Mouse (Mus musculus): ENCODE data around the gene Lats2. TPM values are rescaled to one million over a fixed set of nuclear protein-coding genes. Genes with fewer than 3 reads are reported as not detected.
A peak's percentile ranks its signal among the peaks of the same experiment; 100 is the strongest.

The Lats2 gene
- polyA plus RNA-seq, 2 experiments, result 3.2 to 3.9 TPM

GRCm38 (mm10) chr14:57712884-57713283, 45.3 kb downstream of the Lats2 start:
- H3K9ac ChIP-seq (replicated peaks), result no peak overlapping the region
- peaks cover 13 to 22% of the 10 kb centered on the region in 2 experiments for H3K4me1 ChIP-seq (replicated peaks; ENCODE audit: control insufficient read depth in 2 of 2, insufficient read depth in 2 of 2, low read length in 1 of 2)
- H3K27me3 ChIP-seq (ENCODE audit: control insufficient read depth, insufficient read depth, low read length), result no peaks in the 10 kb centered on the region
- ATAC-seq (ENCODE audit: insufficient read depth) (peak; percentile 73), DNase-seq (ENCODE audit: low read depth in 3 of 3, low spot score in 3 of 3) (peak in 2 of 3 experiments; percentile 26 to 33)
- no peak overlapping the region for H3K4me2 ChIP-seq (ENCODE audit: low read depth)
- H3K9me3 ChIP-seq (ENCODE audit: control insufficient read depth, low read length), result no peaks in the 10 kb centered on the region
- no peak overlapping the region for H3K4me3 ChIP-seq (ENCODE audit: insufficient read depth in 1 of 2, low read depth in 2 of 2, low read length in 2 of 2)
- H3K27ac ChIP-seq, result no peak overlapping the region
- TF ChIP-seq EP300 (IDR thresholded peaks at IDR 0.05; ENCODE audit: low read depth) (no peak), CTCF (IDR thresholded peaks at IDR 0.05; ENCODE audit: low read depth) (no peak)
- no peaks in the 10 kb centered on the region for H3K36me3 ChIP-seq (replicated peaks; ENCODE audit: control insufficient read depth, insufficient read depth, low read depth)
- 17% methylated on average over 1 of the region's 1 CpGs for WGBS (ENCODE audit: insufficient replicate concordance)

- Histone ChIP-seq H3K27me3 (ENCODE audit: control insufficient read depth, insufficient read depth, low read length) (no peaks in the 10 kb centered on the region), H3K4me3 (ENCODE audit: insufficient read depth in 1 of 2, low read depth in 2 of 2, low read length in 2 of 2) (no peak overlapping the region), H3K4me2 (ENCODE audit: low read depth) (no peak overlapping the region), H3K4me1 (replicated peaks; ENCODE audit: control insufficient read depth in 2 of 2, insufficient read depth in 2 of 2, low read length in 1 of 2) (peaks cover 13 to 29% of the 10 kb centered on the region in 2 experiments), H3K36me3 (replicated peaks; ENCODE audit: control insufficient read depth, insufficient read depth, low read depth) (no peaks in the 10 kb centered on the region), H3K9me3 (ENCODE audit: control insufficient read depth, low read length) (no peaks in the 10 kb centered on the region), H3K9ac (replicated peaks) (no peak overlapping the region), H3K27ac (no peak overlapping the region)
- DNase-seq (ENCODE audit: low read depth in 3 of 3, low spot score in 3 of 3), result no peak
- ATAC-seq (ENCODE audit: insufficient read depth), result no peak
- TF ChIP-seq CTCF (IDR thresholded peaks at IDR 0.05; ENCODE audit: low read depth) (no peak), EP300 (IDR thresholded peaks at IDR 0.05; ENCODE audit: low read depth) (no peak)
- WGBS (ENCODE audit: insufficient replicate concordance), result 72% methylated on average over 6 of the region's 6 CpGs
Measured at GRCm38 (mm10) chr14:57711059-57711458, 47.1 kb downstream of the Lats2 start.

DNA sequence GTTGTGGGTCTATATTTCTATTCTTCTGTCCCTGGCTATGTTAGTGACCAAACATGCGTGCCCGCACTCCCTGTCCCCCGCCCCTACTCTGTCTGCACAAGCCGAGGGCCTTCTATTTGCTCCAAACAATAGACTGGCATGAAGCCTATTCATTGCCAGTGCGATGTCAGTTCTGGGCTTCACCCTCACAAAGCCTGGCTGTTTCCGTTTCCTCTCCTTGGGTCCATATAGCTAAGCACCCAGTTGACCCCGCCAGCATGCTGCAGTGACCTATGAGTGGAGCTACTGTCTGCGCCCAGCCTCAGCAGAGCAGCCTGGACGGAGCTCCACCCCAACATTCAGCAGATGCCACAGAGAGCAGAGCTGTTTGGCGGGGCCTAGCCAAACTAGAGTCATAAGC, 49.0 kb downstream of the Lats2 start:
- H3K9ac ChIP-seq (replicated peaks), result no peak overlapping the region
- no peak for DNase-seq (ENCODE audit: low read depth in 3 of 3, low spot score in 3 of 3)
- H3K27ac ChIP-seq, result no peak overlapping the region
- no peaks in the 10 kb centered on the region for H3K9me3 ChIP-seq (ENCODE audit: control insufficient read depth, low read length)
- no peak for TF ChIP-seq CTCF (IDR thresholded peaks at IDR 0.05; ENCODE audit: low read depth)
- no peak for TF ChIP-seq EP300 (IDR thresholded peaks at IDR 0.05; ENCODE audit: low read depth)
- peaks cover 13 to 29% of the 10 kb centered on the region in 2 experiments for H3K4me1 ChIP-seq (replicated peaks; ENCODE audit: control insufficient read depth in 2 of 2, insufficient read depth in 2 of 2, low read length in 1 of 2)
- no peak overlapping the region for H3K4me3 ChIP-seq (ENCODE audit: insufficient read depth in 1 of 2, low read depth in 2 of 2, low read length in 2 of 2)
- no peaks in the 10 kb centered on the region for H3K27me3 ChIP-seq (ENCODE audit: control insufficient read depth, insufficient read depth, low read length)
- no peak for ATAC-seq (ENCODE audit: insufficient read depth)
- H3K4me2 ChIP-seq (ENCODE audit: low read depth), result no peak overlapping the region
- no peaks in the 10 kb centered on the region for H3K36me3 ChIP-seq (replicated peaks; ENCODE audit: control insufficient read depth, insufficient read depth, low read depth)
- WGBS (ENCODE audit: insufficient replicate concordance), result 76% methylated on average over 10 of the region's 10 CpGs

DNA sequence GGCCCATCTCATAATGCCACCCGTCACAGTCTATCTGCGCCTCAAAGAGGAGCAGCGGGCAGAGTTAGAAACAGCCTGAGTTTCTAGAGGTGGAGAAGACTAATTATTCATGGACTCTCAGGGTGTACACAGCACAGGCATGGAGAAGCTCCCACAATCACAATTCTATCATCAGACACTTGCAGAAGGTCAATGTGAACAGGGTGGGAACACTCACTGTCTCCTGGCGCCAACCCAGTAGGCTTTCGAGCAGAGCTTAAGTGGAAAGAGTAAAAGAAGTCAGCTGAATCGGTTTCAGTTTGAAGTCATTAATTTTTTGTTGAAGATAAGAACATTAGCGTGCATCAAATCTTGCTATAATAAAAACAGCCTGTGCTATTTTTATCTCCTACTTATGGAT, 49.6 kb downstream of the Lats2 start:
- DNase-seq (ENCODE audit: low read depth in 3 of 3, low spot score in 3 of 3), result no peak
- WGBS (ENCODE audit: insufficient replicate concordance), result 86% methylated on average over 7 of the region's 7 CpGs
- peaks cover 13 to 29% of the 10 kb centered on the region in 2 experiments for H3K4me1 ChIP-seq (replicated peaks; ENCODE audit: control insufficient read depth in 2 of 2, insufficient read depth in 2 of 2, low read length in 1 of 2)

GRCm38 (mm10) chr14:57707100-57707893, 50.9 kb downstream of the Lats2 start:
- Histone ChIP-seq H3K27me3 (ENCODE audit: control insufficient read depth, insufficient read depth, low read length) (no peaks in the 10 kb centered on the region), H3K4me1 (replicated peaks; ENCODE audit: control insufficient read depth in 2 of 2, insufficient read depth in 2 of 2, low read length in 1 of 2) (peaks cover 3 to 16% of the 10 kb centered on the region in 2 experiments), H3K9ac (replicated peaks) (no peak overlapping the region; the same call in 1 of the 2 replicates), H3K27ac (no peak overlapping the region), H3K9me3 (ENCODE audit: control insufficient read depth, low read length) (no peaks in the 10 kb centered on the region), H3K36me3 (replicated peaks; ENCODE audit: control insufficient read depth, insufficient read depth, low read depth) (no peaks in the 10 kb centered on the region), H3K4me3 (ENCODE audit: insufficient read depth in 1 of 2, low read depth in 2 of 2, low read length in 2 of 2) (no peak overlapping the region), H3K4me2 (ENCODE audit: low read depth) (no peak overlapping the region)
- ATAC-seq (ENCODE audit: insufficient read depth) (no peak), DNase-seq (ENCODE audit: low read depth in 3 of 3, low spot score in 3 of 3) (no peak)
- TF ChIP-seq EP300 (IDR thresholded peaks at IDR 0.05; ENCODE audit: low read depth), result no peak
- no peak for TF ChIP-seq CTCF (IDR thresholded peaks at IDR 0.05; ENCODE audit: low read depth)
- 55% methylated on average over 18 of the region's 18 CpGs for WGBS (ENCODE audit: insufficient replicate concordance)

More for the DNA sequence above, 49.6 kb downstream of the Lats2 start:
- Histone ChIP-seq H3K9ac (replicated peaks) (no peak overlapping the region), H3K9me3 (ENCODE audit: control insufficient read depth, low read length) (no peaks in the 10 kb centered on the region), H3K4me2 (ENCODE audit: low read depth) (no peak overlapping the region), H3K27ac (no peak overlapping the region), H3K27me3 (ENCODE audit: control insufficient read depth, insufficient read depth, low read length) (no peaks in the 10 kb centered on the region), H3K4me3 (ENCODE audit: insufficient read depth in 1 of 2, low read depth in 2 of 2, low read length in 2 of 2) (no peak overlapping the region), H3K36me3 (replicated peaks; ENCODE audit: control insufficient read depth, insufficient read depth, low read depth) (no peaks in the 10 kb centered on the region)
- TF ChIP-seq EP300 (IDR thresholded peaks at IDR 0.05; ENCODE audit: low read depth) (no peak), CTCF (IDR thresholded peaks at IDR 0.05; ENCODE audit: low read depth) (no peak)
- ATAC-seq (ENCODE audit: insufficient read depth), result no peak

Measured in liver, embryonic 14.5 days (tissue).